Mouse (Mus musculus) myocyte (in vitro differentiated cells): ENCODE data around the gene Flcn. TPM values are rescaled to one million over a fixed set of nuclear protein-coding genes. Genes with fewer than 3 reads are reported as not detected.
A peak's percentile ranks its signal among the peaks of the same experiment; 100 is the strongest.

Experiments used
- H3K27me3 ChIP-seq: one replicate; pipeline ENCODE4 v1.6.1; 2011; ENCODE audit not compliant: control insufficient read depth, insufficient read depth, insufficient read length
- H3K36me3 ChIP-seq: one replicate; pipeline ENCODE4 v1.6.1; 2011; ENCODE audit not compliant: control insufficient read depth, insufficient read depth
- H3K4me2 ChIP-seq: one replicate; pipeline ENCODE4 v1.6.1; 2011; ENCODE audit warnings: low read depth, control low read depth
- H3K4me3 ChIP-seq: one replicate; pipeline ENCODE4 v1.5.1; 2011; ENCODE audit warnings: mild to moderate bottlenecking, control low read depth, moderate library complexity
- H3K79me2 ChIP-seq: one replicate; pipeline ENCODE4 v1.6.1; 2011; ENCODE audit not compliant: control insufficient read depth, insufficient read depth
- H3ac ChIP-seq: one replicate; pipeline ENCODE4 v1.6.1; 2011; ENCODE audit not compliant: control insufficient read depth, insufficient read length
- CEBPB ChIP-seq: IDR thresholded peaks from 2 replicates; pipeline ENCODE4 v1.6.1; 2011; ENCODE audit warnings: mild to moderate bottlenecking, moderate library complexity; ENCODE audit not compliant: poor library complexity, insufficient read depth, severe bottlenecking
- E2F4 ChIP-seq: IDR thresholded peaks from one replicate; pipeline ENCODE4 v1.6.1; 2011; ENCODE audit warnings: mild to moderate bottlenecking, control low read depth, moderate library complexity; ENCODE audit not compliant: insufficient read depth
- MAX ChIP-seq: IDR thresholded peaks from one replicate; pipeline ENCODE4 v1.6.1; 2011; ENCODE audit warnings: low read depth, mild to moderate bottlenecking, control low read depth
- MYOD1 ChIP-seq, 3 experiments: IDR thresholded peaks; one replicate each; pipeline ENCODE4 v1.6.1; 2011; ENCODE audit warnings: control low read depth in 2 of 3, low read depth in 2 of 3, mild to moderate bottlenecking in 2 of 3, moderate library complexity in 1 of 3; ENCODE audit not compliant: insufficient read length in 2 of 3, control insufficient read depth in 1 of 3
- MYOG ChIP-seq, 3 experiments: IDR thresholded peaks; one replicate each; pipeline ENCODE4 v1.6.1; 2011; ENCODE audit warnings: control low read depth in 2 of 3, low read depth in 2 of 3, mild to moderate bottlenecking in 2 of 3; ENCODE audit not compliant: insufficient read length in 2 of 3, control insufficient read depth in 1 of 3, insufficient read depth in 1 of 3
- POLR2A ChIP-seq: IDR thresholded peaks from one replicate; pipeline ENCODE4 v1.6.1; 2011; ENCODE audit warnings: low read depth, mild to moderate bottlenecking, control low read depth, moderate library complexity; ENCODE audit not compliant: insufficient read length
- POLR2AphosphoS2 ChIP-seq: IDR thresholded peaks from one replicate; pipeline ENCODE4 v1.6.1; 2011; ENCODE audit warnings: low read depth, control low read depth; ENCODE audit not compliant: insufficient read length
- REST ChIP-seq: IDR thresholded peaks from one replicate; pipeline ENCODE4 v1.6.1; 2011; ENCODE audit warnings: mild to moderate bottlenecking, control low read depth, moderate library complexity; ENCODE audit not compliant: insufficient read depth, insufficient read length
- SRF ChIP-seq: IDR thresholded peaks from one replicate; pipeline ENCODE4 v1.6.1; 2011; ENCODE audit warnings: low read depth; ENCODE audit not compliant: control insufficient read depth, insufficient read length
- TCF12 ChIP-seq: IDR thresholded peaks from one replicate; pipeline ENCODE4 v1.6.1; 2011; ENCODE audit warnings: mild to moderate bottlenecking, control low read depth; ENCODE audit not compliant: poor library complexity, insufficient read depth, severe bottlenecking
- TCF3 ChIP-seq: IDR thresholded peaks from one replicate; pipeline ENCODE4 v1.6.1; 2011; ENCODE audit warnings: low read depth, control low read depth; ENCODE audit not compliant: insufficient read length
- USF1 ChIP-seq: IDR thresholded peaks from one replicate; pipeline ENCODE4 v1.6.1; 2011; ENCODE audit warnings: low read depth, mild to moderate bottlenecking, control low read depth, moderate library complexity
- polyA plus RNA-seq: library from polyadenylated mRNA; unstranded; fragments of >200 nt; fragmentation: generic; extraction: Trizol; gene quantifications from one replicate; pipeline ENCODE4 v1.2.1, GENCODE M21; 2012; ENCODE audit warnings: missing spikeins

The Flcn gene
- polyA plus RNA-seq, 1 experiment = 43.9 TPM

GRCm38 (mm10) chr11:59793390-59793789 is 16.4 kb downstream of the Flcn start:
- H3K36me3 ChIP-seq = peaks cover 14% of the 10 kb centered on the region
- no peak overlapping the region for H3ac ChIP-seq
- no peaks in the 10 kb centered on the region for H3K79me2 ChIP-seq
- no peak overlapping the region for H3K4me2 ChIP-seq
- no peak overlapping the region for H3K4me3 ChIP-seq
- no peaks in the 10 kb centered on the region for H3K27me3 ChIP-seq
- TF ChIP-seq CEBPB = no peak
- no peak for TF ChIP-seq SRF
- TF ChIP-seq POLR2A = no peak
- no peak for TF ChIP-seq MYOG (IDR thresholded peaks at IDR 0.05; ENCODE audit: control insufficient read depth in 1 of 3, insufficient read depth in 1 of 3, insufficient read length in 2 of 3, low read depth in 2 of 3)
- TF ChIP-seq E2F4 = no peak
- no peak for TF ChIP-seq USF1
- TF ChIP-seq REST = no peak

- H3K4me3 ChIP-seq = no peak overlapping the region
- H3ac ChIP-seq = no peak overlapping the region
- no peaks in the 10 kb centered on the region for H3K79me2 ChIP-seq
- H3K36me3 ChIP-seq = no peaks in the 10 kb centered on the region
- H3K4me2 ChIP-seq = no peak overlapping the region
- no peaks in the 10 kb centered on the region for H3K27me3 ChIP-seq
- TF ChIP-seq E2F4 (no peak), SRF (no peak), TCF3 (no peak), POLR2AphosphoS2 (no peak), POLR2A (no peak), MAX (no peak), CEBPB (no peak), MYOG (IDR thresholded peaks at IDR 0.05; ENCODE audit: control insufficient read depth in 1 of 3, insufficient read depth in 1 of 3, insufficient read length in 2 of 3, low read depth in 2 of 3) (no peak), USF1 (no peak), MYOD1 (IDR thresholded peaks at IDR 0.05; ENCODE audit: control insufficient read depth in 1 of 3, insufficient read length in 2 of 3, low read depth in 2 of 3) (no peak), TCF12 (no peak), REST (no peak)
These were observed 20.5 kb downstream of the Flcn start for GRCm38 (mm10) chr11:59789311-59789710.

GRCm38 (mm10) chr11:59787199-59787781 is 22.5 kb downstream of the Flcn start, which contains the start of gene Pld6:
TSS of gene Pld6 (minus strand) at chr11:59787645.
- TF ChIP-seq E2F4 = no peak
- peak; percentile 40 for TF ChIP-seq POLR2A
- TF ChIP-seq TCF12 = no peak
- TF ChIP-seq POLR2AphosphoS2 = peak; percentile 42
- TF ChIP-seq CEBPB = no peak
- no peak for TF ChIP-seq USF1
- no peak for TF ChIP-seq MAX
- peak in 2 of 3 experiments; percentile 25 to 61 for TF ChIP-seq MYOD1 (IDR thresholded peaks at IDR 0.05; ENCODE audit: control insufficient read depth in 1 of 3, insufficient read length in 2 of 3, low read depth in 2 of 3)
- no peak for TF ChIP-seq TCF3
- peak in 2 of 3 experiments; percentile 36 to 42 for TF ChIP-seq MYOG (IDR thresholded peaks at IDR 0.05; ENCODE audit: control insufficient read depth in 1 of 3, insufficient read depth in 1 of 3, insufficient read length in 2 of 3, low read depth in 2 of 3)
- no peak for TF ChIP-seq REST
- TF ChIP-seq SRF = no peak
- Histone ChIP-seq H3K79me2 (no peaks in the 10 kb centered on the region), H3K36me3 (no peaks in the 10 kb centered on the region), H3K4me3 (no peak within 1 kb of the TSS), H3ac (peak within 1 kb of the TSS; percentile 30), H3K4me2 (no peak within 1 kb of the TSS), H3K27me3 (no peaks in the 10 kb centered on the region)

- no peak overlapping the region for H3K4me2 ChIP-seq
- H3K27me3 ChIP-seq = no peaks in the 10 kb centered on the region
- TF ChIP-seq SRF (no peak), USF1 (no peak), REST (no peak), POLR2A (no peak), CEBPB (no peak), E2F4 (no peak), TCF12 (no peak), POLR2AphosphoS2 (no peak), TCF3 (no peak), MAX (no peak), MYOD1 (IDR thresholded peaks at IDR 0.05; ENCODE audit: control insufficient read depth in 1 of 3, insufficient read length in 2 of 3, low read depth in 2 of 3) (no peak), MYOG (IDR thresholded peaks at IDR 0.05; ENCODE audit: control insufficient read depth in 1 of 3, insufficient read depth in 1 of 3, insufficient read length in 2 of 3, low read depth in 2 of 3) (no peak)
- H3K79me2 ChIP-seq = no peaks in the 10 kb centered on the region
- H3K36me3 ChIP-seq = no peaks in the 10 kb centered on the region
- H3ac ChIP-seq = peak overlapping the region; percentile 30
- no peak overlapping the region for H3K4me3 ChIP-seq
These were observed 23.2 kb downstream of the Flcn start for GRCm38 (mm10) chr11:59786444-59787198.
